Mouse (Mus musculus) thymus, postnatal 0 days (tissue): Measurements from ENCODE around the gene Igsf11. TPM values are rescaled to one million over a fixed set of nuclear protein-coding genes. Genes with fewer than 3 reads are reported as not detected.

Source experiments
- DNase-seq: peaks from one replicate; pipeline ENCODE4 v3.0.0-alpha.2; 2015; ENCODE audit warnings: low spot score
- polyA plus RNA-seq: library from polyadenylated mRNA; unstranded; fragments of >200 nt; fragmentation: Nextera tagmentation; extraction: Ambion mirVana; gene quantifications from 2 replicates; pipeline ENCODE4 v1.2.1, GENCODE M21; 2015

Gene Igsf11
- polyA plus RNA-seq: 0.05 TPM in 1 of 2 replicates, not detected in the other

GRCm38 (mm10) chr16:38892371-38892770 lies at the start of gene Igsf11:
TSS of gene Igsf11 (plus strand) at chr16:38892671.
- no peak for DNase-seq

DNA sequence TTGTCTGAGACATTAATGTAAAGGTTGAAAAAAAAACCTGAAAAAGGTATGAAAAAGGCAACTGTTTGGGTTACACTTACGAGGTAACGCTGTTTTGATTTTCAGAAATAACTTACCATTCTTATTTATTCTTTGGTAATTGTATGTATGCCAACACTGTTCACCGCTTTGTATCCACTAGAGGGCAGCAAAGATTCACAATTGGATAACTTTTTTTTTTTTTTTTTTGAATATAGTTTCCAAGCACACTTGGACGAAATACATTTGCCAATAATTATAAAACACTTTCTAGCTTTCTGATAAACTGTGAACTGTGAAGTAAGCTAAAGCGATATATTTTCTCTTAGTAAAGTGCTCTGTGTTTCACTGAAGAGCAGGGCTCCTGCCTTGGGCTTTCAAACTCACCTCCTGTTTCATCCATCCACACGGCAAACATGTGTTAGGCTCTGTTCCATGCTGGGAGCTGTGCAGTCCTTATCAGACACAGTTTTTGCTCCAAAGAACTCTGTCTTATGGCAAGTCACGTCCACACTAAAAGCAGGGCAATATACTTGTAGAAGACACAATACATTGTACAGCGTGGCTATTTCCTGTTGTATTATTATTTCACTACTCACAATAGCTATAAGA lies 34.2 kb upstream of the Igsf11 start:
- DNase-seq: peak; percentile 46

DNA sequence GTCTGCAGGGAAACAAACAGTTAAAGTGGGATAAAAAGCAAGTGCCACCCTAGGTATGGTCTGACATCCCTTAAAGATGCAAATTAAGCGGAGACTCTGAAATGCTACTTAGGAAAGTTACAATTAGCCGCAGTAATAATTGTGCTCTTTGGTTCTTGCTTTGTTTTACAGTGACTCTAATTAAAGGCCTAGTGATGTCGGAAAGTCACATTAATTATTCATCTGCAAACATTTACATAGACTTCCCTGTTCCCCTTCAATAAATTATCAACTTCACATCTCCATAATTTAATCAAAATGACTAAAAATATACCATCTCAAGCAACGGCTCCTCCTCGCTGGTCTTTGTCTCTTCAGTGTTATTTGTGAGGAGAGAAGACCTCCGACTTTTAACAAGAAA lies 31.9 kb upstream of the Igsf11 start:
- no peak for DNase-seq

DNA sequence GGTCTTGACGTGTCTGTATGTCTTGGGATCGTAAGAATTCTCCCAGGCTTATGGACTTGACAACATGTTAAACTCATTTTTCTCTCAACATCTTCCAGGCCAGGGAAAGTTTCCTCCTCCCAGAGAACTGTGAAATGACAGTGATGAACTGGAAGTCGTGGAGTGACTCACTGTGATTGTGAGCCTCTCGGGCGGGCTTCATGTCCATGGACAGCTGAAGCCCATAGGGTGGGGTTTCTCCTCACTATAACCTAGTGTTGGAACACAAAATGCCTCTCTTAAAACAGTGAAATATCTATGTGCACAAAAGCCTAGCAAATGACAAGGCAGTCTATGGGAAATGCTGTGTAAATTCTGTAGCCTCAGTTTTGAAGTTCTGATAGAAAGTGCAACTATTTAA lies 28.1 kb upstream of the Igsf11 start:
- no peak for DNase-seq

DNA sequence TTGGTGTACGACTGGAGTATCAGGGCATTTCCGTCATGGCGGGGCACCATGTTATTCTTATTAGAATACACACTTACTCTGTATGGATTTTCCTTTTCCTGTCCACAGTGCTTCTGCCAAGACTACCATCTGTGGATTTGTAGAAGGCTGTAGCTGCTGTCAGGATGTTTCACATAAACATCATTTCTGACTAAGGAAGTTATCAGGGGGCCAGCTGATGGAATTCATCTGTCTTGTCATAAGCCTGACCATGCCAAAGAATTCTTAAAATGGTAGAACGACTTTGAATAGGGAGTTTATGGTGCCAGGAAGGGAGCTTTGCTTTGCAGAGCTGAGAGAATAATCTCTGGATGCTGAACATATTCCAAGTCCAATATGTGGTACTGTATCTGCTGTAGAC lies 19.2 kb upstream of the Igsf11 start:
- no peak for DNase-seq

- no peak for DNase-seq
Measured at GRCm38 (mm10) chr16:38874481-38874880, 18.0 kb upstream of the Igsf11 start.

- DNase-seq: no peak
Measured at GRCm38 (mm10) chr16:38898816-38899425, 6.5 kb downstream of the Igsf11 start.

DNA sequence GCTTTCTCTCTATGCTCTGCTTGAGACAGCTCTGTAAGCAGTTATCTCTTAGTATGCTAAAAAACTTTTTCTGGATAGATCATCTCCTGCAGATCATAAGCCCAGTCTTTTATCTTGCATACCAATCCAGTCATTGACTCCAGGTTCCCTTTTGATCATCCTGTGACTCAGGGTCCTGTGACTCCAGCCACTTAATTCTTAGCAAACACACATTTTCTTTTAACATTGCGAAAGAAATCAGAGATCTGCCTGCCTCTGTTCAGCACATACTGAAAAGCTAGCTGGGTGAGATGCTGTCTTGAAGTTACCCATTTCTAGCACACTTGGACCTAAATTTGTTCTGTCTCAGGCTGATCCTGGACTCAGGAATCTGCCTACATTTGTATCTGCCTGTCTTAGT lies 7.6 kb downstream of the Igsf11 start:
- DNase-seq: no peak

DNA sequence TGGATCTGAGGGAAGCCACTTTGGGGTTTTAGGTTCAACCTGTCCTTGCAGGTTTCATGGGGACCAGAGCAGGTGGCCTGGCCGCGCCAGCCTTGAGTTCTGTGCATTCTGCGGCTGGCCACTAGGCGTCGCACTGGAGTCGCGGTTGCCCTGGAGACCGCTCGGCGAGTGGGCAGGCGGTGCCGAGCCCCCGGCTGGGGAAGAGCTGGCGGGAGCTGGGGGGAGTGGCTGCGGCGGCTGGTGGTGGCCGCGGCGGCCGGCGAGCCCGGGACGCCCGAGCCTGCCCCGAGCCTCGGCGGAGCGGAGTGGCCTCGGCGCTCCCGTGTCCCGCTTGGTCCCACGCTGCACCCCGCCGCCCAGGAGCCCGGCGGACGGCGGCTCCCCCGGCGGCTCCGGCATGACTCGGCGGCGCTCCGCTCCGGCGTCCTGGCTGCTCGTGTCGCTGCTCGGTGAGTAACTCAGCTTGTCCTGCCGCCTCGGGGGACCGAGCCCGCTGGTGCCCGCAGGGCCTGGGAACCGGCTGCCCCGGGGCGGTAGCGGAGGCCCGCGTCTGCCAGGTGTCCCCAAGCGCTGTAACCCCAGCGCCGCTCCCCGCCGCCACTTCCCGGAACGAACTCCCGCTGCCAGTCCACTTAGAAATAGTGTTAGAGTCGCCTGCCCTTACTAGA lies 9.8 kb downstream of the Igsf11 start:
- peak; percentile 76 for DNase-seq

- DNase-seq: no peak
Measured at GRCm38 (mm10) chr16:38903020-38903419, 10.5 kb downstream of the Igsf11 start.

DNA sequence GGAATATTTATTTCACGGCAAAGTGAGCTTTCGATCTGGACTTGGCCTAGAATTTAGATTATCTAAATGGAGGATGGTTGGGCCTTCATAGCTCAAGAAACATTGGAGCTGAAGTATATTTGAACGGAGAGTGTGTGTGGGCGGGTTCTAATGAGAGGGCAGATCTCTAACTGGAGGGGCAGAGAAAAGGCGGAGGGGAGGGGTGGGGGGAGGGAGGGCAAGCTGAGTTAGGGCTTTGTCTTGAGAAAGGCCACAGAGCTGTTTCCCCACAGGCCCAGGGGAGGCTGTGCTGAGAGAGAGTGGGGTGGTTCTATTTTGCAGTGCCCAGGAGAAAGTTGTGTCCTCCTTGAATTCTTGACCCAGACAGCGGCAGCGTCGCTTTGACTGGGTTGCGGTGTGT lies 11.7 kb downstream of the Igsf11 start:
- no peak for DNase-seq

DNA sequence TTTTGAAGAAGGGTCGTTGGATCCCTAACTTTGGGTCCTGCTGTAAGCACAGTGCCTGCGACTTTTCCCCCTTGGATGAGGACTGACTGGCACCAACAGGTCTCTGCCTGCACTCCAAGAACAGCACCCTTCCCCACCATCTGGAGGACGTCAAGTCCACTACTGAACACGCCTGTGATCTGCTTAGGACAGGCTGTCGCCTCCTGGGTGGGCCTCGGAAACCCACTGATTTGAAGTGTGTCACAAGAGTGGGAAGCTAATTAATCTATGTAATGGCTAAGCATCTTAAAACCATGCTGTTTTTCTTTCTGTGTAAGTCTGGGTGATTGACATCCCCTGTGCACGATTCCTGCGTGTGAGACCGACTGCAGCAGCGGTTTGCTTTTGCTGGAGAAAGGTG lies 13.4 kb downstream of the Igsf11 start:
- no peak for DNase-seq

DNA sequence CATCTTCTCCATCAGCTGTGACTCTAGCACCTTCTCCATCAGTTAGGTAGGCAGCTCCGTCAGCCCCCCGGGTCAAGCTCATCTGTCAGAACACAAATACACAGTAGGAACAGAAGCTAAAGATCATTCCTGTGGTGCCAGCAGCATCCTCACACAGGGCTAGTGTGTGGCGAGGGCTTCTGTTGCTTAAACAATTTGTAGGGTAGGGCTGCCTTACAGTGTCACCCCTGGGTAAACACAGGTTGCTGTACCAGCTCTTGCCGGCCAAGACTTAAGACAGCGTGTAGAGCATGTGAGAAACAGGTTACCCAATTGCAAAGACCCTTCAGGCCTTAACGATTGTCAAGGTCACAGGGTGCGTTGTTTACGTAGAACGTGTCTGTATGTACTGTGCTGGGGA lies 15.8 kb downstream of the Igsf11 start:
- no peak for DNase-seq

DNA sequence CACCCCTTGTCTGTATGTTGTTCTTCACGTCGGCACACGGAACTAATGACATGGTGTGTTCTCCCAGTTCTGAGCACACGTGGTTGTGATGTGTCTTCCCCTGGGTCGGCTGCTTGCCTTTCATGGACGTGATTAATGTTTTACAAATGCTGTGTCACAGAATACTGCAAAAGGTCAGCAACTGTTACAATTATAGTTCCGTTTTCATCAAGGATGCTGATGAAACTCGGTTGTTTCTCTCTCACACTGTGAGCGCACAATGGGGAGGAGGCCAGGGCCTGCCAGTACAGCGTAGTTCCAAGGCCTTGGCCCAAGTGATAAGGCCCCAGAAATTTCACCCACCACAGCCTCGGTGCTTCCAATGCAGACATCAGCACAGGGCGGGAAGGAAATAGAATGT lies 17.0 kb downstream of the Igsf11 start:
- DNase-seq: no peak

GRCm38 (mm10) chr16:38910088-38910487 lies 17.6 kb downstream of the Igsf11 start:
- no peak for DNase-seq

GRCm38 (mm10) chr16:38915451-38915850 lies 23.0 kb downstream of the Igsf11 start:
- no peak for DNase-seq

GRCm38 (mm10) chr16:38916053-38916786 lies 23.7 kb downstream of the Igsf11 start:
- no peak for DNase-seq

- DNase-seq: no peak
Measured at GRCm38 (mm10) chr16:38916885-38917284, 24.4 kb downstream of the Igsf11 start.

- DNase-seq: no peak
Measured at GRCm38 (mm10) chr16:38918121-38918520, 25.6 kb downstream of the Igsf11 start.

DNA sequence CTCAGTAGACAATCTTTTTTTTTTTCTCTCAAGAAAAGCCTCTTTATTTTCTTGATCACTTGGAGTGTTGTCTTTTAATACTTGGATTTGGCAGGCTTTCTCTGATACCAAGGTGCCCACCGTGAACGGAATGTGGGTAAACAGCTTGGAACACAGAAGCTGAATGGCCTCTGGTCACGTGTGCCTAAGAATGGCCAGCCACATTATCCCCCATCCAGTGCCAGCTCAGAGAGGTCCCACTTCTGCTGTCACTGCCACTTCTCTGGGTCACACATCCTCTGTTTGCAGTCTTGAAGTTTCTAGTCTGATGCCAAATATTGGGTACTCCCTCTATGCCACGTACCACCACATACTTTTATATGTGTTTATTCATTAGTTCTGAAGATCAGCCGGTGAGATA lies 28.0 kb downstream of the Igsf11 start:
- no peak for DNase-seq

DNA sequence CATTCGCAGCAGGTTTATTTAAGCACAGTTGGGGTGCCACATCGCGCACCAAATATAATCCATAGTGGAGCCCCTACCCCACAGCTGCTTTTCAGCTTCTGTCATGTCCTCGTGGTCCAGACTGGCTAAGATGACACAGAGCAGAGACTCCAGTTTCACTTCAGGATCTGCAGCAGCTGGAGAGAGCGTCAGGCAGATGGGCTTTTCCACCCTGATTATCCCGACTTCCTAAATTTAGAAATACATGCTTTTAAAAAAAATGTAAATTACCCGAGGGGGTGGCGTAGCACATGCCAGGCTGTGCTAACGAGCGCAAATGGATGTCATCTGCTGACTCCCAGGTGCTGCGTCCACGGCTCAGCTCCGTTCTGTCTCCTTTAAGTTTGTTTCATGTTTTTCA lies 32.5 kb downstream of the Igsf11 start:
- no peak for DNase-seq

DNA sequence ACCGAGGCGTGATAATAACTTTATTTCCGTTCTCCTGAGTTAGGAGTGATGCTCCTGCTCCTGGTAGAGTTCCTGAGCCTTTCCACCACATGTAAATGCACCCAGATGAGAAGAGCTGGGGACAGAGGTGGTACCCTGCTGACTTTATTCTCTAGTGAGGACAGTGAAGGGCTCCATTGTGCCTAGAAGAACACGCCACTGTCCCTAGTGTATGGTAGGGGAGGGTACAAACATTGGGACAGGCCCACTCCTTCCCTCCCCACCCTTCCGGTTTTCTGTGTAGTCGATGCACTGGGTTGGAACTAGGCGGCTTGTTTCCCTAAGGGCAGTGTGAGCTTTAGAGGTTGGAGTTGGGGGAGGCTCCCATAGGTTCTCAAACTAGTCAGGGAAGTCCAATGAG lies 36.3 kb downstream of the Igsf11 start:
- DNase-seq: no peak
